22 mouse cellular contexts compared by ENCODE assay signal in the genomic region with DNA sequence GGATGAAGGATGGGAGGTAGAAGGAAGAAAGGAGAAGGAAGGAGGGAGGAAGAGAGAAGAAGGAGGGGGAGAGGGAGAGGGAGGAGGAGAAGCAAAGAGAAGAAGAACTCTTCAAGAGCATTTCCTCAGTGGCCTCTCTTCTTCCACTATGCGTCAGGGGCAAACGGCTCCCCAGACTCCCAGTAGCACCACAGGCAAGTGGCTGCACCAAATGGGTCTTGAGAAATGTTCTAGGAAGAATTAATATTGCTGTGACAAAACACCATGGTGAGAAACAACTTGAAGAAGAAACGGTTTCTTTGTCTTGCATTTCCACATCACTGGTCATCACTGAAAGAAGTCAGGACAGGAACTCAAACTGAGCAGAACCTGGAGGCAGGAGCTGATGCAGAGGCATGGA.
DNase-seq lines count a peak whose midpoint lies in the region; ATAC-seq and TF ChIP-seq lines count a peak whose summit lies in the region.
"Had no signal": no experiment of that assay in that cellular context is flagged by ENCODE, and none has a peak within 500 bp of the region (broad histone marks: within the 10 kb centered on the region; RNA-seq: fewer than 3 reads in every experiment).

No protein-coding gene starts in this region.

- 79% methylated on average over 3 of the region's 3 CpGs for WGBS in forebrain, embryonic 11.5 days
- 67% methylated on average over 3 of the region's 3 CpGs for WGBS in forebrain, postnatal 0 days
- 79% methylated on average over 3 of the region's 3 CpGs for WGBS in midbrain, embryonic 11.5 days
- 78% methylated on average over 3 of the region's 3 CpGs for WGBS in midbrain, embryonic 15.5 days

- H3K36me3 ChIP-seq in forebrain, embryonic 11.5 days (ENCODE audit: control insufficient read depth, insufficient read depth, low read length) = no peaks in the 10 kb centered on the region
- no peaks in the 10 kb centered on the region for H3K36me3 ChIP-seq in forebrain, postnatal 0 days (ENCODE audit: insufficient read depth)
- H3K36me3 ChIP-seq in midbrain, embryonic 11.5 days (ENCODE audit: control insufficient read depth, insufficient read depth, low read length) = no peaks in the 10 kb centered on the region
- no peaks in the 10 kb centered on the region for H3K36me3 ChIP-seq in midbrain, embryonic 15.5 days (replicated peaks)
- H3K36me3 ChIP-seq: G1E had no signal

- H3K9me3 ChIP-seq in forebrain, embryonic 11.5 days (ENCODE audit: control insufficient read depth, low read length) = no peaks in the 10 kb centered on the region
- no peaks in the 10 kb centered on the region for H3K9me3 ChIP-seq in forebrain, postnatal 0 days (ENCODE audit: low read length)
- no peaks in the 10 kb centered on the region for H3K9me3 ChIP-seq in midbrain, embryonic 11.5 days (ENCODE audit: control insufficient read depth, low read length)
- no peaks in the 10 kb centered on the region for H3K9me3 ChIP-seq in midbrain, embryonic 15.5 days

- H3K27me3 ChIP-seq in forebrain, embryonic 11.5 days (ENCODE audit: control insufficient read depth, insufficient read depth, low read length) = no peaks in the 10 kb centered on the region
- no peaks in the 10 kb centered on the region for H3K27me3 ChIP-seq in forebrain, postnatal 0 days (ENCODE audit: insufficient read depth, low read length)
- no peaks in the 10 kb centered on the region for H3K27me3 ChIP-seq in midbrain, embryonic 11.5 days (ENCODE audit: control insufficient read depth, insufficient read depth, low read length)
- no peaks in the 10 kb centered on the region for H3K27me3 ChIP-seq in midbrain, embryonic 15.5 days (replicated peaks)
- H3K27me3 ChIP-seq: CH12.LX, Patski had no signal

- H3K9ac ChIP-seq in forebrain, embryonic 11.5 days (ENCODE audit: low read length) = no peak overlapping the region
- H3K9ac ChIP-seq in forebrain, postnatal 0 days = no peak overlapping the region
- no peak overlapping the region for H3K9ac ChIP-seq in midbrain, embryonic 11.5 days (ENCODE audit: low read length)
- no peak overlapping the region for H3K9ac ChIP-seq in midbrain, embryonic 15.5 days

- no peak for TF ChIP-seq CTCF in forebrain, postnatal 0 days (IDR thresholded peaks at IDR 0.05; ENCODE audit: low read depth)

- H3K27ac ChIP-seq in forebrain, embryonic 11.5 days (ENCODE audit: low read depth, low read length) = no peak overlapping the region
- no peak overlapping the region for H3K27ac ChIP-seq in forebrain, postnatal 0 days (ENCODE audit: low read depth, low read length)
- H3K27ac ChIP-seq in midbrain, embryonic 11.5 days (ENCODE audit: low read depth, low read length) = no peak overlapping the region
- H3K27ac ChIP-seq in midbrain, embryonic 15.5 days = no peak overlapping the region

- ATAC-seq in forebrain, embryonic 11.5 days (replicated peaks; ENCODE audit: low FRiP score) = no peak
- ATAC-seq in forebrain, postnatal 0 days = no peak
- no peak for ATAC-seq in midbrain, embryonic 11.5 days (ENCODE audit: low FRiP score)
- ATAC-seq in midbrain, embryonic 15.5 days (replicated peaks) = no peak
- ATAC-seq: activated CD4-positive, CD25-positive, alpha-beta regulatory T cell, adult 4 months; CD4-positive, CD25-positive, alpha-beta regulatory T cell, adult 4 months; Patski had no signal

- no peak overlapping the region for H3K4me3 ChIP-seq in forebrain, embryonic 11.5 days (ENCODE audit: low read depth, low read length)
- H3K4me3 ChIP-seq in forebrain, postnatal 0 days (ENCODE audit: low read depth, low read length) = no peak overlapping the region
- H3K4me3 ChIP-seq in midbrain, embryonic 11.5 days (ENCODE audit: low read depth, low read length) = no peak overlapping the region
- no peak overlapping the region for H3K4me3 ChIP-seq in midbrain, embryonic 15.5 days

- no peak overlapping the region for H3K4me2 ChIP-seq in forebrain, embryonic 11.5 days (ENCODE audit: low read depth, low read length, severe bottlenecking)
- H3K4me2 ChIP-seq in forebrain, postnatal 0 days (ENCODE audit: low read depth) = no peak overlapping the region
- H3K4me2 ChIP-seq in midbrain, embryonic 11.5 days = no peak overlapping the region
- H3K4me2 ChIP-seq in midbrain, embryonic 15.5 days = no peak overlapping the region

- H3K4me1 ChIP-seq in forebrain, embryonic 11.5 days (replicated peaks; ENCODE audit: control insufficient read depth, insufficient read depth, low read length) = peaks cover 5% of the 10 kb centered on the region; the same call in 1 of the 2 replicates
- no peaks in the 10 kb centered on the region for H3K4me1 ChIP-seq in forebrain, postnatal 0 days (ENCODE audit: insufficient read depth)
- H3K4me1 ChIP-seq in midbrain, embryonic 11.5 days (ENCODE audit: control insufficient read depth, insufficient read depth, low read length) = peaks cover 16% of the 10 kb centered on the region
- peaks cover 13% of the 10 kb centered on the region for H3K4me1 ChIP-seq in midbrain, embryonic 15.5 days

- peak; percentile 37 for DNase-seq in forebrain, embryonic 11.5 days (ENCODE audit: low spot score)
- no peak for DNase-seq in forebrain, postnatal 0 days
- DNase-seq in midbrain, embryonic 11.5 days (ENCODE audit: low spot score, missing footprints) = peak; percentile 75
- peak; percentile 65 for DNase-seq in R1 (ENCODE audit: low read depth, low spot score)
- DNase-seq in ovary, adult 18-20 months (ENCODE audit: low spot score) = no peak
- DNase-seq: adrenal gland, adult 2 months; adrenal gland, adult 8-10 months; adrenal gland, postnatal 10 days; adrenal gland, postnatal 14 days; adrenal gland, postnatal 25 days; adrenal gland, postnatal 36 days; B cell, adult 2 months; cerebellum, adult 11 months; cerebellum, adult 11-12 months; cerebellum, adult 18-20 months; cerebellum, adult 2 months had no signal

Comparison
In these comparisons a context has a peak if more than half of its experiments do, and no peak if none do; other contexts are left out.
1. DNase-seq: peak in forebrain, embryonic 11.5 days (single experiment), midbrain, embryonic 11.5 days (single experiment) and R1 (single experiment); none in forebrain, postnatal 0 days (single experiment) and ovary, adult 18-20 months (single experiment).